In genomic region chr11:113667704-113668103, GRCm38 (mm10) we compare ENCODE assay signal across 15 mouse cellular contexts. TPM values are rescaled to one million over a fixed set of nuclear protein-coding genes. Genes with fewer than 3 reads are reported as not detected.
A peak's percentile ranks its signal among the peaks of the same experiment; 100 is the strongest.
DNase-seq lines count a peak whose midpoint lies in the region; ATAC-seq and TF ChIP-seq lines count a peak whose summit lies in the region.
"Had no signal": no experiment of that assay in that cellular context is flagged by ENCODE, and none has a peak within 500 bp of the region (broad histone marks: within the 10 kb centered on the region; RNA-seq: fewer than 3 reads in every experiment).

No protein-coding gene starts in this region.

- TF ChIP-seq EP300 in lung, postnatal 0 days (IDR thresholded peaks at IDR 0.05), result no peak

- no peak overlapping the region for H3K9ac ChIP-seq in lung, postnatal 0 days (replicated peaks; ENCODE audit: low read depth)
- no peak overlapping the region for H3K9ac ChIP-seq in liver, embryonic 11.5 days (ENCODE audit: low read depth, low read length)
- no peak overlapping the region for H3K9ac ChIP-seq in stomach, embryonic 15.5 days
- H3K9ac ChIP-seq: neural tube, embryonic 12.5 days had no signal

- H3K36me3 ChIP-seq in kidney, adult 2 months (ENCODE audit: control insufficient read depth, insufficient read depth, low read length), result peaks cover 5% of the 10 kb centered on the region
- peaks cover 4% of the 10 kb centered on the region; the same call in 1 of the 2 replicates for H3K36me3 ChIP-seq in lung, postnatal 0 days (ENCODE audit: insufficient read depth, low read length)
- H3K36me3 ChIP-seq in liver, embryonic 11.5 days (ENCODE audit: control insufficient read depth, insufficient read depth, low read length), result peaks cover 35% of the 10 kb centered on the region
- H3K36me3 ChIP-seq in stomach, embryonic 15.5 days, result peaks cover 17% of the 10 kb centered on the region

- WGBS in kidney, adult 2 months, result 43% methylated on average over 4 of the region's 4 CpGs
- 55% methylated on average over 4 of the region's 4 CpGs for WGBS in lung, postnatal 0 days
- WGBS in liver, embryonic 11.5 days, result 74% methylated on average over 4 of the region's 4 CpGs
- 58% methylated on average over 4 of the region's 4 CpGs for WGBS in stomach, embryonic 15.5 days

- peaks cover 23% of the 10 kb centered on the region for H3K4me1 ChIP-seq in kidney, adult 2 months (ENCODE audit: control insufficient read depth, insufficient read depth, low read length)
- H3K4me1 ChIP-seq in lung, postnatal 0 days (ENCODE audit: insufficient read depth, low read depth, low read length), result peaks cover 7% of the 10 kb centered on the region; the same call in 1 of the 2 replicates
- peaks cover 37% of the 10 kb centered on the region for H3K4me1 ChIP-seq in liver, embryonic 11.5 days (replicated peaks; ENCODE audit: control insufficient read depth, insufficient read depth, low read length)
- H3K4me1 ChIP-seq in stomach, embryonic 15.5 days, result peaks cover 11% of the 10 kb centered on the region
- H3K4me1 ChIP-seq: neural tube, embryonic 12.5 days had no signal

- no peak for TF ChIP-seq CTCF in kidney, adult 2 months (conservative IDR thresholded peaks at IDR 0.05; ENCODE audit: insufficient read depth, insufficient read length, low read depth, low read length)
- TF ChIP-seq CTCF in lung, postnatal 0 days (IDR thresholded peaks at IDR 0.05), result no peak

- no peak overlapping the region for H3K4me2 ChIP-seq in lung, postnatal 0 days (replicated peaks; ENCODE audit: low read depth, low read length)
- no peak overlapping the region; the same call in 1 of the 2 replicates for H3K4me2 ChIP-seq in liver, embryonic 11.5 days
- no peak overlapping the region for H3K4me2 ChIP-seq in stomach, embryonic 15.5 days
- H3K4me2 ChIP-seq: neural tube, embryonic 12.5 days had no signal

- no peak for ATAC-seq in lung, postnatal 0 days
- no peak for ATAC-seq in liver, embryonic 11.5 days (replicated peaks; ENCODE audit: low FRiP score)
- ATAC-seq in stomach, embryonic 15.5 days (ENCODE audit: insufficient read depth, low FRiP score, low read depth), result peak; percentile 7; the same call in 1 of the 2 replicates
- ATAC-seq: activated CD4-positive, CD25-positive, alpha-beta regulatory T cell, adult 4 months; forebrain, embryonic 14.5 days had no signal

- no peak for DNase-seq in kidney, adult 2 months
- no peak for DNase-seq in kidney, postnatal 10 days
- DNase-seq in lung, postnatal 0 days (ENCODE audit: low spot score), result no peak
- DNase-seq in lung, postnatal 14 days, result no peak
- DNase-seq in liver, embryonic 11.5 days (ENCODE audit: low spot score), result no peak
- no peak for DNase-seq in right cerebral cortex, adult 2 months (ENCODE audit: low spot score in 2 of 2)
- no peak for DNase-seq in ovary, adult 18-20 months (ENCODE audit: low spot score)
- DNase-seq: adrenal gland, postnatal 36 days; cerebellum, postnatal 36 days; heart, adult 2 months; retina, postnatal 1 day had no signal

- no peaks in the 10 kb centered on the region for H3K27me3 ChIP-seq in kidney, adult 2 months (replicated peaks; ENCODE audit: control insufficient read depth, insufficient read depth, low read length)
- no peaks in the 10 kb centered on the region for H3K27me3 ChIP-seq in lung, postnatal 0 days (replicated peaks; ENCODE audit: insufficient read depth, low read length)
- no peaks in the 10 kb centered on the region for H3K27me3 ChIP-seq in liver, embryonic 11.5 days (replicated peaks; ENCODE audit: control insufficient read depth, insufficient read depth, low read length)
- H3K27me3 ChIP-seq in stomach, embryonic 15.5 days (replicated peaks), result no peaks in the 10 kb centered on the region
- H3K27me3 ChIP-seq: neural tube, embryonic 12.5 days had no signal

- no peaks in the 10 kb centered on the region for H3K9me3 ChIP-seq in lung, postnatal 0 days (ENCODE audit: low read length)
- no peaks in the 10 kb centered on the region for H3K9me3 ChIP-seq in liver, embryonic 11.5 days (ENCODE audit: control insufficient read depth, low read length)
- H3K9me3 ChIP-seq in stomach, embryonic 15.5 days, result no peaks in the 10 kb centered on the region
- H3K9me3 ChIP-seq: neural tube, embryonic 12.5 days had no signal

- peak overlapping the region; percentile 77 for H3K27ac ChIP-seq in kidney, adult 2 months (ENCODE audit: insufficient read depth, low read depth, low read length)
- peak overlapping the region; percentile 6; the same call in 1 of the 2 replicates for H3K27ac ChIP-seq in lung, postnatal 0 days (ENCODE audit: low read length)
- peak overlapping the region; percentile 32 for H3K27ac ChIP-seq in liver, embryonic 11.5 days (ENCODE audit: low read depth, low read length)
- peak overlapping the region; percentile 85 for H3K27ac ChIP-seq in stomach, embryonic 15.5 days
- H3K27ac ChIP-seq: heart, adult 2 months; neural tube, embryonic 12.5 days had no signal

- TF ChIP-seq POLR2A in kidney, adult 2 months (IDR thresholded peaks at IDR 0.05; ENCODE audit: low read depth, low read length), result no peak

- H3K4me3 ChIP-seq in kidney, adult 2 months (ENCODE audit: insufficient read depth, low read depth, low read length), result no peak overlapping the region
- H3K4me3 ChIP-seq in lung, postnatal 0 days (ENCODE audit: low read depth, low read length), result no peak overlapping the region
- no peak overlapping the region for H3K4me3 ChIP-seq in liver, embryonic 11.5 days (ENCODE audit: low read depth, low read length)
- no peak overlapping the region for H3K4me3 ChIP-seq in stomach, embryonic 15.5 days (replicated peaks)
- H3K4me3 ChIP-seq: heart, adult 2 months; neural tube, embryonic 12.5 days had no signal

RNA-seq across cellular contexts. Expression of gene Fam104a, which starts 16.3 kb away (rescaled TPM):
- polyA plus RNA-seq in kidney, adult 2 months (2012; rRNA removed), result 24.6 and 25.8 TPM in 2 replicates
- 41.3 and 44.1 TPM in 2 replicates for polyA plus RNA-seq in lung, postnatal 0 days (2015; fragmentation: Nextera tagmentation; extraction: Ambion mirVana)
- 58.7 and 62.3 TPM in 2 replicates for polyA plus RNA-seq in liver, embryonic 11.5 days (2014; fragmentation: Nextera tagmentation; extraction: Ambion mirVana)
- polyA plus RNA-seq in stomach, embryonic 15.5 days (2015; fragmentation: Nextera tagmentation; extraction: Ambion mirVana), result 43.8 and 49.8 TPM in 2 replicates

RNA-seq across cellular contexts. Expression of gene D11Wsu47e, which starts 16.5 kb away (rescaled TPM):
- 7.6 and 7.8 TPM in 2 replicates for polyA plus RNA-seq in kidney, adult 2 months (2012; rRNA removed)
- polyA plus RNA-seq in lung, postnatal 0 days (2015; fragmentation: Nextera tagmentation; extraction: Ambion mirVana), result 10.3 and 11.9 TPM in 2 replicates
- polyA plus RNA-seq in liver, embryonic 11.5 days (2014; fragmentation: Nextera tagmentation; extraction: Ambion mirVana), result 22.4 and 22.9 TPM in 2 replicates
- polyA plus RNA-seq in stomach, embryonic 15.5 days (2015; fragmentation: Nextera tagmentation; extraction: Ambion mirVana), result 20.0 and 20.7 TPM in 2 replicates

RNA-seq across cellular contexts. Expression of gene Slc39a11, which starts 17.8 kb away (rescaled TPM):
- polyA plus RNA-seq in kidney, adult 2 months (2012; rRNA removed), result 24.5 and 29.5 TPM in 2 replicates
- polyA plus RNA-seq in lung, postnatal 0 days (2015; fragmentation: Nextera tagmentation; extraction: Ambion mirVana), result 14.3 and 15.1 TPM in 2 replicates
- 20.9 TPM in 2 replicates for polyA plus RNA-seq in liver, embryonic 11.5 days (2014; fragmentation: Nextera tagmentation; extraction: Ambion mirVana)
- 37.1 and 46.6 TPM in 2 replicates for polyA plus RNA-seq in stomach, embryonic 15.5 days (2015; fragmentation: Nextera tagmentation; extraction: Ambion mirVana)

RNA-seq across cellular contexts. Expression of gene Cog1, which starts 18.7 kb away (rescaled TPM):
- polyA plus RNA-seq in kidney, adult 2 months (2012; rRNA removed), result 32.8 and 38.7 TPM in 2 replicates
- 18.6 and 19.0 TPM in 2 replicates for polyA plus RNA-seq in lung, postnatal 0 days (2015; fragmentation: Nextera tagmentation; extraction: Ambion mirVana)
- 24.0 and 24.7 TPM in 2 replicates for polyA plus RNA-seq in liver, embryonic 11.5 days (2014; fragmentation: Nextera tagmentation; extraction: Ambion mirVana)
- polyA plus RNA-seq in stomach, embryonic 15.5 days (2015; fragmentation: Nextera tagmentation; extraction: Ambion mirVana), result 23.1 and 25.3 TPM in 2 replicates

RNA-seq across cellular contexts. Expression of gene Cpsf4l, which starts 42.1 kb away (rescaled TPM):
- polyA plus RNA-seq in kidney, adult 2 months (2012; rRNA removed), result 8.9 and 9.0 TPM in 2 replicates
- polyA plus RNA-seq in lung, postnatal 0 days (2015; fragmentation: Nextera tagmentation; extraction: Ambion mirVana), result 0.17 and 0.25 TPM in 2 replicates
- polyA plus RNA-seq in liver, embryonic 11.5 days (2014; fragmentation: Nextera tagmentation; extraction: Ambion mirVana), result 0.18 and 0.29 TPM in 2 replicates
- polyA plus RNA-seq in stomach, embryonic 15.5 days (2015; fragmentation: Nextera tagmentation; extraction: Ambion mirVana), result 0.23 and 0.42 TPM in 2 replicates
- polyA plus RNA-seq: forebrain, embryonic 14.5 days; heart, adult 2 months had no signal

Comparison
In these comparisons a context has a peak if more than half of its experiments do, and no peak if none do; other contexts are left out.
1. H3K27ac ChIP-seq: peak in every context shown above with its lines; median percentile 85 in stomach, embryonic 15.5 days; 77 in kidney, adult 2 months; 32 in liver, embryonic 11.5 days; 6 in lung, postnatal 0 days.